Comparison of ENCODE assay signal across 15 mouse cellular contexts in the genomic region with DNA sequence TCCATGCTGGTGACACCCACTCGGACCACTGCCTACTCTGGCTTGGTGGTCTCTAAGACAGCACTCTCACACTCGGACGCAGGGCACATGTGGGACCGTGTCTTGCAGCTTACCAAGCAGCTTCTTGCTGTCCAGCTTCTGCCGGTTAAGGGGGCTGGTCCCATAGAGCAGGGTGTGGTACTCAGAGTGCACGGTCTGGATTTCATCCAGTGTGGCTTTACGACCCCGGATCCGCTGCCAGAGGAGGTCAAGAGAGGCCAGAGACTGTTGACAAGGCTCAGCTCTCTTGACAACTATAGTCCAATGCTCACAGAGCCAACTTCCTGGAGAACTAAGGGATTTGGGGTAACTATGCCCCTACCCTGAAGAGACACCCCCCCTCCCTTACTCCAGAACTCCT. TPM values are rescaled to one million over a fixed set of nuclear protein-coding genes. Genes with fewer than 3 reads are reported as not detected.
"Had no signal": no experiment of that assay in that cellular context is flagged by ENCODE, and none has a peak within 500 bp of the region (broad histone marks: within the 10 kb centered on the region; RNA-seq: fewer than 3 reads in every experiment).

No protein-coding gene starts in this region.

- H3K9ac ChIP-seq: intestine, embryonic 15.5 days; liver, embryonic 13.5 days; liver, postnatal 0 days; lung, embryonic 15.5 days; midbrain, embryonic 15.5 days; neural tube, embryonic 13.5 days had no signal

- ATAC-seq: intestine, embryonic 15.5 days; liver, postnatal 0 days; midbrain, embryonic 15.5 days had no signal

- H3K4me2 ChIP-seq: intestine, embryonic 15.5 days; liver, embryonic 13.5 days; lung, embryonic 15.5 days; midbrain, embryonic 15.5 days; neural tube, embryonic 13.5 days had no signal

- H3K27ac ChIP-seq: intestine, embryonic 15.5 days; left cerebral cortex, adult 2 months; liver, embryonic 13.5 days; lung, embryonic 15.5 days; midbrain, embryonic 10.5 days; midbrain, embryonic 15.5 days; neural tube, embryonic 13.5 days had no signal

- H3K4me3 ChIP-seq: intestine, embryonic 15.5 days; left cerebral cortex, adult 2 months; liver, embryonic 13.5 days; lung, embryonic 15.5 days; midbrain, embryonic 10.5 days; midbrain, embryonic 15.5 days; neural tube, embryonic 13.5 days had no signal

- H3K9me3 ChIP-seq: intestine, embryonic 15.5 days; liver, embryonic 13.5 days; lung, embryonic 15.5 days; midbrain, embryonic 10.5 days; midbrain, embryonic 15.5 days; neural tube, embryonic 13.5 days had no signal

- H3K4me1 ChIP-seq: midbrain, embryonic 15.5 days had no signal

- H3K27me3 ChIP-seq: intestine, embryonic 15.5 days; liver, embryonic 13.5 days; lung, embryonic 15.5 days; midbrain, embryonic 15.5 days; neural tube, embryonic 13.5 days had no signal

- DNase-seq: kidney, adult 18-20 months; liver; liver, embryonic 13.5 days; liver, postnatal 0 days; lung, postnatal 36 days; retina, postnatal 1 day; right cerebral cortex, postnatal 4 days; spleen, adult 18-20 months had no signal

RNA-seq across cellular contexts. Expression of a gene that starts 48.8 kb away (rescaled TPM):
- total RNA-seq: monocyte, adult 5-6 weeks had no signal
